Mouse (Mus musculus) embryonic facial prominence, embryonic 15.5 days (tissue): Measurements from ENCODE around the gene Gan. TPM values are rescaled to one million over a fixed set of nuclear protein-coding genes. Genes with fewer than 3 reads are reported as not detected.

Experiments used
- ATAC-seq: fragments of 200-750 bp; cut with Nextera tagmentation; 2 replicates; pipeline ENCODE4 v1.8.0; 2017; ENCODE audit warnings: low read depth, moderate TSS enrichment; ENCODE audit not compliant: insufficient number of reproducible peaks, low FRiP score, low TSS enrichment
- H3K27ac ChIP-seq: fragments of 300-500 bp; sonication (generic); replicated peaks from 2 replicates; pipeline ENCODE4 v1.5.1; 2015; ENCODE audit warnings: mild to moderate bottlenecking, inconsistent platforms
- H3K27me3 ChIP-seq: fragments of 300-500 bp; sonication (generic); 2 replicates; pipeline ENCODE4 v1.6.1; 2015; ENCODE audit warnings: inconsistent platforms
- H3K36me3 ChIP-seq: fragments of 300-500 bp; sonication (generic); 2 replicates; pipeline ENCODE4 v1.6.1; 2015; ENCODE audit warnings: mild to moderate bottlenecking, inconsistent platforms
- H3K4me1 ChIP-seq: fragments of 300-500 bp; sonication (generic); 2 replicates; pipeline ENCODE4 v1.6.1; 2015; ENCODE audit warnings: inconsistent platforms
- H3K4me2 ChIP-seq: fragments of 300-500 bp; sonication (generic); replicated peaks from 2 replicates; pipeline ENCODE4 v1.6.1; 2015; ENCODE audit warnings: mild to moderate bottlenecking, inconsistent platforms
- H3K4me3 ChIP-seq: fragments of 300-500 bp; sonication (generic); replicated peaks from 2 replicates; pipeline ENCODE4 v1.5.1; 2015; ENCODE audit warnings: mild to moderate bottlenecking, inconsistent platforms
- H3K9ac ChIP-seq: fragments of 300-500 bp; sonication (generic); 2 replicates; pipeline ENCODE4 v1.6.1; 2015; ENCODE audit warnings: inconsistent platforms
- H3K9me3 ChIP-seq: fragments of 300-500 bp; sonication (generic); replicated peaks from 2 replicates; pipeline ENCODE4 v1.6.1; 2016; ENCODE audit warnings: inconsistent platforms
- WGBS: fragments of 180-500 bp; shearing (Covaris S2); methylation state at CpG from one replicate; pipeline ENCODE4 v1.1.7; 2015; 5-methylcytosine and 5-hydroxymethylcytosine counted together
- polyA plus RNA-seq: library from polyadenylated mRNA; unstranded; fragments of >200 nt; fragmentation: Nextera tagmentation; extraction: Ambion mirVana; gene quantifications from 2 replicates; pipeline ENCODE4 v1.2.1, GENCODE M21; 2015

Gan gene
- polyA plus RNA-seq, 1 experiment from 2014 or later: 2.9 TPM

- H3K9me3 ChIP-seq: no peaks in the 10 kb centered on the region
- WGBS: 80% methylated on average over 7 of the region's 7 CpGs
- H3K9ac ChIP-seq: no peak overlapping the region
- no peak overlapping the region for H3K27ac ChIP-seq
- H3K4me2 ChIP-seq: no peak overlapping the region
- H3K4me3 ChIP-seq: no peak overlapping the region
- peaks cover 3% of the 10 kb centered on the region; the same call in 1 of the 2 replicates for H3K36me3 ChIP-seq
- H3K27me3 ChIP-seq: no peaks in the 10 kb centered on the region
- H3K4me1 ChIP-seq: peaks cover 11% of the 10 kb centered on the region
- ATAC-seq: no peak
Measured at GRCm38 (mm10) chr8:117177236-117177635, 19.3 kb downstream of the Gan start.

- Histone ChIP-seq H3K36me3 (peaks cover 3% of the 10 kb centered on the region; the same call in 1 of the 2 replicates), H3K9me3 (no peaks in the 10 kb centered on the region), H3K27ac (no peak overlapping the region), H3K9ac (no peak overlapping the region), H3K4me1 (peaks cover 5% of the 10 kb centered on the region), H3K27me3 (no peaks in the 10 kb centered on the region), H3K4me3 (no peak overlapping the region), H3K4me2 (no peak overlapping the region)
- ATAC-seq: no peak
- 76% methylated on average over 2 of the region's 2 CpGs for WGBS
Measured at GRCm38 (mm10) chr8:117178039-117178438, 20.1 kb downstream of the Gan start.

GRCm38 (mm10) chr8:117178676-117179075 lies 20.7 kb downstream of the Gan start:
- no peak overlapping the region for H3K27ac ChIP-seq

GRCm38 (mm10) chr8:117182746-117183145 lies 24.8 kb downstream of the Gan start:
- Histone ChIP-seq H3K9ac (no peak overlapping the region), H3K27me3 (no peaks in the 10 kb centered on the region), H3K9me3 (no peaks in the 10 kb centered on the region), H3K4me1 (no peaks in the 10 kb centered on the region), H3K4me3 (no peak overlapping the region), H3K36me3 (peaks cover 32% of the 10 kb centered on the region), H3K4me2 (no peak overlapping the region), H3K27ac (no peak overlapping the region)
- 96% methylated on average over 4 of the region's 4 CpGs for WGBS
- no peak for ATAC-seq

More at GRCm38 (mm10) chr8:117178676-117179075, 20.7 kb downstream of the Gan start:
- H3K9me3 ChIP-seq: no peaks in the 10 kb centered on the region
- H3K4me3 ChIP-seq: no peak overlapping the region
- H3K4me2 ChIP-seq: no peak overlapping the region
- no peaks in the 10 kb centered on the region for H3K27me3 ChIP-seq
- no peak overlapping the region for H3K9ac ChIP-seq
- no peak for ATAC-seq
- peaks cover 6% of the 10 kb centered on the region; the same call in 1 of the 2 replicates for H3K36me3 ChIP-seq
- H3K4me1 ChIP-seq: no peaks in the 10 kb centered on the region
- 90% methylated on average over 6 of the region's 6 CpGs for WGBS

- 90% methylated on average over 8 of the region's 8 CpGs for WGBS
- H3K4me3 ChIP-seq: no peak overlapping the region
- H3K36me3 ChIP-seq: peaks cover 42% of the 10 kb centered on the region
- no peaks in the 10 kb centered on the region for H3K4me1 ChIP-seq
- H3K27ac ChIP-seq: no peak overlapping the region
- H3K4me2 ChIP-seq: no peak overlapping the region
- no peak overlapping the region for H3K9ac ChIP-seq
- H3K27me3 ChIP-seq: no peaks in the 10 kb centered on the region
- ATAC-seq: no peak
- no peaks in the 10 kb centered on the region for H3K9me3 ChIP-seq
Measured at GRCm38 (mm10) chr8:117183664-117184377, 25.9 kb downstream of the Gan start.

- Histone ChIP-seq H3K9ac (no peak overlapping the region), H3K9me3 (no peaks in the 10 kb centered on the region), H3K27me3 (no peaks in the 10 kb centered on the region), H3K36me3 (peaks cover 76% of the 10 kb centered on the region), H3K4me3 (no peak overlapping the region), H3K4me1 (peaks cover 10% of the 10 kb centered on the region; the same call in 1 of the 2 replicates), H3K27ac (no peak overlapping the region), H3K4me2 (no peak overlapping the region)
- 79% methylated on average over 4 of the region's 4 CpGs for WGBS
- ATAC-seq: no peak
Measured at GRCm38 (mm10) chr8:117194355-117194754, 36.4 kb downstream of the Gan start.

- Histone ChIP-seq H3K9ac (no peak overlapping the region), H3K4me1 (peaks cover 20% of the 10 kb centered on the region), H3K27ac (no peak overlapping the region), H3K4me2 (no peak overlapping the region), H3K27me3 (no peaks in the 10 kb centered on the region), H3K36me3 (peaks cover 58% of the 10 kb centered on the region), H3K4me3 (no peak overlapping the region), H3K9me3 (no peaks in the 10 kb centered on the region)
- ATAC-seq: no peak
- 78% methylated on average over 4 of the region's 4 CpGs for WGBS
Measured at GRCm38 (mm10) chr8:117196593-117196992, 38.7 kb downstream of the Gan start.

- Histone ChIP-seq H3K27ac (no peak overlapping the region), H3K4me1 (peaks cover 20% of the 10 kb centered on the region), H3K36me3 (peaks cover 57% of the 10 kb centered on the region), H3K4me3 (no peak overlapping the region), H3K4me2 (no peak overlapping the region), H3K9ac (no peak overlapping the region), H3K9me3 (no peaks in the 10 kb centered on the region), H3K27me3 (no peaks in the 10 kb centered on the region)
- ATAC-seq: no peak
- 84% methylated on average over 6 of the region's 6 CpGs for WGBS
Measured at GRCm38 (mm10) chr8:117197551-117197950, 39.6 kb downstream of the Gan start.

GRCm38 (mm10) chr8:117198141-117198935 lies 40.4 kb downstream of the Gan start:
- no peaks in the 10 kb centered on the region for H3K9me3 ChIP-seq
- peak; percentile 58 for ATAC-seq

GRCm38 (mm10) chr8:117199658-117200057 lies 41.7 kb downstream of the Gan start:
- no peaks in the 10 kb centered on the region for H3K9me3 ChIP-seq
- no peak overlapping the region for H3K4me3 ChIP-seq
- H3K4me1 ChIP-seq: peaks cover 20% of the 10 kb centered on the region
- ATAC-seq: 0 out of 2 replicates have a peak, but pooled peaks have one; percentile 21
- WGBS: 38% methylated on average over 6 of the region's 6 CpGs
- peak overlapping the region; percentile 24; the same call in 1 of the 2 replicates for H3K27ac ChIP-seq
- H3K36me3 ChIP-seq: peaks cover 53% of the 10 kb centered on the region
- H3K4me2 ChIP-seq: no peak overlapping the region
- H3K27me3 ChIP-seq: no peaks in the 10 kb centered on the region
- H3K9ac ChIP-seq: no peak overlapping the region

More at GRCm38 (mm10) chr8:117198141-117198935, 40.4 kb downstream of the Gan start:
- 43% methylated on average over 20 of the region's 20 CpGs for WGBS
- Histone ChIP-seq H3K4me3 (no peak overlapping the region), H3K27ac (0 out of 2 replicates have a peak overlapping the region, but pooled peaks have one; percentile 40), H3K4me1 (peaks cover 20% of the 10 kb centered on the region), H3K9ac (no peak overlapping the region), H3K4me2 (no peak overlapping the region), H3K27me3 (no peaks in the 10 kb centered on the region), H3K36me3 (peaks cover 53% of the 10 kb centered on the region)

- Histone ChIP-seq H3K27ac (0 out of 2 replicates have a peak overlapping the region, but pooled peaks have one; percentile 44), H3K4me2 (no peak overlapping the region), H3K4me3 (no peak overlapping the region), H3K4me1 (peaks cover 20% of the 10 kb centered on the region), H3K9ac (no peak overlapping the region), H3K36me3 (peaks cover 50% of the 10 kb centered on the region), H3K27me3 (no peaks in the 10 kb centered on the region), H3K9me3 (no peaks in the 10 kb centered on the region)
- 61% methylated on average over 13 of the region's 13 CpGs for WGBS
- no peak; the same call in 1 of the 2 replicates for ATAC-seq
Measured at GRCm38 (mm10) chr8:117200346-117200745, 42.4 kb downstream of the Gan start.
